Mouse (Mus musculus) G1E (cell line): Measurements from ENCODE around the gene Gm10300.

Source experiments
- CTCF ChIP-seq: IDR thresholded peaks from 2 replicates; pipeline ENCODE4 v1.5.1; 2012; ENCODE audit warnings: low read depth, low read length, inconsistent platforms, mixed read lengths
- TAL1 ChIP-seq: conservative IDR thresholded peaks from 2 replicates; pipeline ENCODE4 v1.6.1; 2012; ENCODE audit warnings: low read depth, low read length, inconsistent platforms, mixed read lengths

GRCm38 (mm10) chr4:132088921-132089320, 14.4 kb downstream of the Gm10300 start:
- peak; percentile 89 for TF ChIP-seq CTCF
- no peak for TF ChIP-seq TAL1
